Mouse (Mus musculus): ENCODE results near the gene Hadhb.

Hadhb gene

GRCm38 (mm10) chr5:30131246-30131645 lies 23.8 kb upstream of the Hadhb start:
- no peak for DNase-seq

GRCm38 (mm10) chr5:30132173-30132572 lies 22.9 kb upstream of the Hadhb start:
- DNase-seq = no peak

- no peak for DNase-seq
Observed at GRCm38 (mm10) chr5:30135711-30136231, 19.3 kb upstream of the Hadhb start.

GRCm38 (mm10) chr5:30137271-30137670 lies 17.8 kb upstream of the Hadhb start:
- DNase-seq = no peak

- DNase-seq = no peak
Observed at GRCm38 (mm10) chr5:30138193-30138592, 16.9 kb upstream of the Hadhb start.

GRCm38 (mm10) chr5:30146526-30146925 lies 8.5 kb upstream of the Hadhb start:
- DNase-seq = no peak

GRCm38 (mm10) chr5:30148133-30148920 lies 6.7 kb upstream of the Hadhb start:
- DNase-seq = no peak

- no peak for DNase-seq
Observed at GRCm38 (mm10) chr5:30152007-30152406, 3.0 kb upstream of the Hadhb start.

GRCm38 (mm10) chr5:30152413-30152812 lies 2.6 kb upstream of the Hadhb start:
- no peak for DNase-seq

- DNase-seq = no peak
Observed at GRCm38 (mm10) chr5:30153222-30153621, 1.8 kb upstream of the Hadhb start.

GRCm38 (mm10) chr5:30154013-30154412 lies 1.0 kb upstream of the Hadhb start:
- DNase-seq = no peak

GRCm38 (mm10) chr5:30155395-30155792 lies 346 bp downstream of the Hadhb start:
- no peak for DNase-seq

GRCm38 (mm10) chr5:30155821-30156629 lies 977 bp downstream of the Hadhb start:
- no peak for DNase-seq

- DNase-seq = no peak
Observed at GRCm38 (mm10) chr5:30159601-30160000, 4.6 kb downstream of the Hadhb start.

GRCm38 (mm10) chr5:30161836-30162235 lies 6.8 kb downstream of the Hadhb start:
- no peak for DNase-seq

GRCm38 (mm10) chr5:30162339-30162738 lies 7.3 kb downstream of the Hadhb start:
- DNase-seq = no peak

GRCm38 (mm10) chr5:30165234-30165946 lies 10.3 kb downstream of the Hadhb start:
- DNase-seq = no peak

- no peak for DNase-seq
Observed at GRCm38 (mm10) chr5:30170303-30170940, 15.4 kb downstream of the Hadhb start.

GRCm38 (mm10) chr5:30172115-30172514 lies 17.1 kb downstream of the Hadhb start:
- no peak for DNase-seq

- no peak for DNase-seq
Observed at GRCm38 (mm10) chr5:30172931-30173692, 18.1 kb downstream of the Hadhb start.

GRCm38 (mm10) chr5:30175811-30176210 lies 20.8 kb downstream of the Hadhb start:
- no peak for DNase-seq

Measured in right cerebral cortex, postnatal 25 days (tissue).